Mouse (Mus musculus): Measurements from ENCODE around the gene Cdkal1. TPM values are rescaled to one million over a fixed set of nuclear protein-coding genes. Genes with fewer than 3 reads are reported as not detected.
A peak's percentile ranks its signal among the peaks of the same experiment; 100 is the strongest.

The Cdkal1 gene
- polyA plus RNA-seq, 1 experiment = 5.6 TPM

GRCm38 (mm10) chr13:29616654-29617171 lies 238.8 kb downstream of the Cdkal1 start:
- no peaks in the 10 kb centered on the region for H3K79me2 ChIP-seq (ENCODE audit: control insufficient read depth, insufficient read depth)
- TF ChIP-seq CEBPB (IDR thresholded peaks at IDR 0.05; ENCODE audit: insufficient read depth, poor library complexity, severe bottlenecking) (no peak), MYOD1 (IDR thresholded peaks at IDR 0.05; ENCODE audit: control insufficient read depth in 1 of 3, insufficient read length in 2 of 3, low read depth in 2 of 3) (no peak), MAX (IDR thresholded peaks at IDR 0.05; ENCODE audit: low read depth) (no peak), POLR2AphosphoS2 (IDR thresholded peaks at IDR 0.05; ENCODE audit: insufficient read length, low read depth) (no peak), SRF (IDR thresholded peaks at IDR 0.05; ENCODE audit: control insufficient read depth, insufficient read length, low read depth) (no peak), TCF12 (IDR thresholded peaks at IDR 0.05; ENCODE audit: insufficient read depth, poor library complexity, severe bottlenecking) (no peak), E2F4 (IDR thresholded peaks at IDR 0.05; ENCODE audit: insufficient read depth) (no peak), USF1 (IDR thresholded peaks at IDR 0.05; ENCODE audit: low read depth) (no peak), POLR2A (IDR thresholded peaks at IDR 0.05; ENCODE audit: insufficient read length, low read depth) (no peak)
- no peak overlapping the region for H3ac ChIP-seq (ENCODE audit: control insufficient read depth, insufficient read length)

GRCm38 (mm10) chr13:29615987-29616386 lies 239.5 kb downstream of the Cdkal1 start:
- Histone ChIP-seq H3K4me3 (no peak overlapping the region), H3K27me3 (ENCODE audit: control insufficient read depth, insufficient read depth, insufficient read length) (no peaks in the 10 kb centered on the region), H3K36me3 (ENCODE audit: control insufficient read depth, insufficient read depth) (no peaks in the 10 kb centered on the region), H3K79me2 (ENCODE audit: control insufficient read depth, insufficient read depth) (no peaks in the 10 kb centered on the region), H3ac (ENCODE audit: control insufficient read depth, insufficient read length) (no peak overlapping the region), H3K4me2 (ENCODE audit: low read depth) (no peak overlapping the region)
- no peak for TF ChIP-seq SRF (IDR thresholded peaks at IDR 0.05; ENCODE audit: control insufficient read depth, insufficient read length, low read depth)
- no peak for TF ChIP-seq E2F4 (IDR thresholded peaks at IDR 0.05; ENCODE audit: insufficient read depth)
- TF ChIP-seq MYOD1 (IDR thresholded peaks at IDR 0.05; ENCODE audit: control insufficient read depth in 1 of 3, insufficient read length in 2 of 3, low read depth in 2 of 3) = no peak
- TF ChIP-seq MAX (IDR thresholded peaks at IDR 0.05; ENCODE audit: low read depth) = no peak
- no peak for TF ChIP-seq REST (IDR thresholded peaks at IDR 0.05; ENCODE audit: insufficient read depth, insufficient read length)
- no peak for TF ChIP-seq TCF12 (IDR thresholded peaks at IDR 0.05; ENCODE audit: insufficient read depth, poor library complexity, severe bottlenecking)
- TF ChIP-seq CEBPB (IDR thresholded peaks at IDR 0.05; ENCODE audit: insufficient read depth, poor library complexity, severe bottlenecking) = no peak
- TF ChIP-seq TCF3 (IDR thresholded peaks at IDR 0.05; ENCODE audit: insufficient read length, low read depth) = no peak
- TF ChIP-seq USF1 (IDR thresholded peaks at IDR 0.05; ENCODE audit: low read depth) = no peak
- no peak for TF ChIP-seq POLR2A (IDR thresholded peaks at IDR 0.05; ENCODE audit: insufficient read length, low read depth)
- no peak for TF ChIP-seq POLR2AphosphoS2 (IDR thresholded peaks at IDR 0.05; ENCODE audit: insufficient read length, low read depth)
- no peak for TF ChIP-seq MYOG (IDR thresholded peaks at IDR 0.05; ENCODE audit: control insufficient read depth in 1 of 3, insufficient read depth in 1 of 3, insufficient read length in 2 of 3, low read depth in 2 of 3)

More at GRCm38 (mm10) chr13:29616654-29617171, 238.8 kb downstream of the Cdkal1 start:
- Histone ChIP-seq H3K4me2 (ENCODE audit: low read depth) (no peak overlapping the region), H3K4me3 (no peak overlapping the region), H3K36me3 (ENCODE audit: control insufficient read depth, insufficient read depth) (no peaks in the 10 kb centered on the region), H3K27me3 (ENCODE audit: control insufficient read depth, insufficient read depth, insufficient read length) (no peaks in the 10 kb centered on the region)

- no peaks in the 10 kb centered on the region for H3K79me2 ChIP-seq (ENCODE audit: control insufficient read depth, insufficient read depth)
- no peaks in the 10 kb centered on the region for H3K36me3 ChIP-seq (ENCODE audit: control insufficient read depth, insufficient read depth)
- TF ChIP-seq SRF (IDR thresholded peaks at IDR 0.05; ENCODE audit: control insufficient read depth, insufficient read length, low read depth) = no peak
- TF ChIP-seq REST (IDR thresholded peaks at IDR 0.05; ENCODE audit: insufficient read depth, insufficient read length) = no peak
- no peak for TF ChIP-seq POLR2AphosphoS2 (IDR thresholded peaks at IDR 0.05; ENCODE audit: insufficient read length, low read depth)
- no peak for TF ChIP-seq MYOD1 (IDR thresholded peaks at IDR 0.05; ENCODE audit: control insufficient read depth in 1 of 3, insufficient read length in 2 of 3, low read depth in 2 of 3)
- no peak overlapping the region for H3K4me2 ChIP-seq (ENCODE audit: low read depth)
- no peak overlapping the region for H3K4me3 ChIP-seq
- no peak overlapping the region for H3ac ChIP-seq (ENCODE audit: control insufficient read depth, insufficient read length)
- no peaks in the 10 kb centered on the region for H3K27me3 ChIP-seq (ENCODE audit: control insufficient read depth, insufficient read depth, insufficient read length)
These were observed 240.4 kb downstream of the Cdkal1 start for GRCm38 (mm10) chr13:29615081-29615480.

GRCm38 (mm10) chr13:29610051-29610931 lies 245.2 kb downstream of the Cdkal1 start:
- H3K79me2 ChIP-seq (ENCODE audit: control insufficient read depth, insufficient read depth) = no peaks in the 10 kb centered on the region
- peak overlapping the region; percentile 16 for H3K4me2 ChIP-seq (ENCODE audit: low read depth)
- no peak for TF ChIP-seq USF1 (IDR thresholded peaks at IDR 0.05; ENCODE audit: low read depth)
- TF ChIP-seq POLR2AphosphoS2 (IDR thresholded peaks at IDR 0.05; ENCODE audit: insufficient read length, low read depth) = no peak
- no peak for TF ChIP-seq REST (IDR thresholded peaks at IDR 0.05; ENCODE audit: insufficient read depth, insufficient read length)
- peak; percentile 58; the same call in 1 of the 2 replicates for TF ChIP-seq CEBPB (IDR thresholded peaks at IDR 0.05; ENCODE audit: insufficient read depth, poor library complexity, severe bottlenecking)
- peak; percentile 62 for TF ChIP-seq TCF12 (IDR thresholded peaks at IDR 0.05; ENCODE audit: insufficient read depth, poor library complexity, severe bottlenecking)
- no peak for TF ChIP-seq TCF3 (IDR thresholded peaks at IDR 0.05; ENCODE audit: insufficient read length, low read depth)
- peak in 2 of 3 experiments; percentile 85 to 98 for TF ChIP-seq MYOG (IDR thresholded peaks at IDR 0.05; ENCODE audit: control insufficient read depth in 1 of 3, insufficient read depth in 1 of 3, insufficient read length in 2 of 3, low read depth in 2 of 3)
- TF ChIP-seq MYOD1 (IDR thresholded peaks at IDR 0.05; ENCODE audit: control insufficient read depth in 1 of 3, insufficient read length in 2 of 3, low read depth in 2 of 3) = peak; percentile 52 to 88 (median 81)
- no peak for TF ChIP-seq E2F4 (IDR thresholded peaks at IDR 0.05; ENCODE audit: insufficient read depth)
- TF ChIP-seq SRF (IDR thresholded peaks at IDR 0.05; ENCODE audit: control insufficient read depth, insufficient read length, low read depth) = no peak
- TF ChIP-seq POLR2A (IDR thresholded peaks at IDR 0.05; ENCODE audit: insufficient read length, low read depth) = no peak
- TF ChIP-seq MAX (IDR thresholded peaks at IDR 0.05; ENCODE audit: low read depth) = no peak
- no peaks in the 10 kb centered on the region for H3K36me3 ChIP-seq (ENCODE audit: control insufficient read depth, insufficient read depth)
- H3K4me3 ChIP-seq = no peak overlapping the region
- no peaks in the 10 kb centered on the region for H3K27me3 ChIP-seq (ENCODE audit: control insufficient read depth, insufficient read depth, insufficient read length)
- H3ac ChIP-seq (ENCODE audit: control insufficient read depth, insufficient read length) = no peak overlapping the region

All from myocyte (in vitro differentiated cells).